Mouse (Mus musculus): Measurements from ENCODE around the gene Rnf216. TPM values are rescaled to one million over a fixed set of nuclear protein-coding genes. Genes with fewer than 3 reads are reported as not detected.

Gene Rnf216
- total and polyA plus RNA-seq, 2 experiments from 2014 or later: 27.5 to 40.7 TPM

DNA sequence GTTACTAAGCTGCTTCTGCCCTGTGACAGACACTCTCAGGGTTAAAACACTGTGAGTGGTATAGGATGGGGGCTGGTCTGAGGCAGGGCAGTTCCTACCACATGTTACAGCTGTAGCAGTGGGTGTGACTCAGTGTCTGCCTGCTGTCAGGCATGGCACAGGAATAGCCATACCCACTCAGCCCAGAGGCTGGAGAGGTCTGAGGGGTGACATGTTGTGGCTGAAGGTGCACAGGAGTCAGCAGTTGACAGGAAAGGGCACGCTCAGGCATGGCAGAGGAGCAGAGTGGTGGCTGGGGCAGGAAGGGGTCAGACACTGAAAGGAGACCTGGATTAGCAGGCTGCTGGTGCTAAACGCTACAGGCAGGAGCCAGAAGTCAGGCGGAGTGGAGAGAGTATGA, 78.7 kb downstream of the Rnf216 start:
- TF ChIP-seq CTCF (IDR thresholded peaks at IDR 0.05): no peak
- 80% methylated on average over 3 of the region's 3 CpGs for WGBS
- ATAC-seq (ENCODE audit: low FRiP score) (no peak), DNase-seq (ENCODE audit: low spot score) (no peak)
- Histone ChIP-seq H3K9me3 (ENCODE audit: low read length) (no peaks in the 10 kb centered on the region), H3K27me3 (ENCODE audit: insufficient read depth, low read length) (no peaks in the 10 kb centered on the region), H3K36me3 (ENCODE audit: insufficient read depth, low read length) (0 out of 2 replicates have a peak, but pooled peaks cover 5% of the 10 kb centered on the region), H3K27ac (ENCODE audit: low read depth, low read length) (no peak overlapping the region), H3K4me1 (ENCODE audit: insufficient read depth, low read length) (no peaks in the 10 kb centered on the region), H3K4me2 (ENCODE audit: low read depth, low read length, poor library complexity, severe bottlenecking) (no peak overlapping the region), H3K9ac (replicated peaks; ENCODE audit: low read length, poor library complexity, severe bottlenecking) (no peak overlapping the region), H3K4me3 (ENCODE audit: low read depth, low read length) (no peak overlapping the region)

DNA sequence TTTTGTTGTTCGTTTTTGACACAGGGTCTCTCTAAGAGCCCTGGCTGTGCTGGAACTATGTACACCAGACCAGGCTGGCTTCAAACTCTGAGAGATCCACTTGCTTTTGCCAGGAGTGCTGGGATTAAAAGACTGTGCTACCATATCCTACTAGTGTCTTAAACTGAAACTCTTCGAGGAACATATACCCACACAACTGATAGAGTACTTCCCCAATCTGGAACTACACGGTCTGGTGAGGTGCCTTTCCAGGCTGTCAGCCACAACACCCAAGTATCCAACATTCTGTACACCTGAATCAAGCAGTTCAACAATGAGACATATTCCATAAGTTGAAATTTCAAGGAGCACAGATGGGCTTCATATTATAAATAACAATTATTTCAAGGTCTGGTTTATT, 79.5 kb downstream of the Rnf216 start:
- Histone ChIP-seq H3K9me3 (ENCODE audit: low read length) (no peaks in the 10 kb centered on the region), H3K4me2 (ENCODE audit: low read depth, low read length, poor library complexity, severe bottlenecking) (no peak overlapping the region), H3K27ac (ENCODE audit: low read depth, low read length) (no peak overlapping the region), H3K4me1 (ENCODE audit: insufficient read depth, low read length) (no peaks in the 10 kb centered on the region), H3K36me3 (ENCODE audit: insufficient read depth, low read length) (0 out of 2 replicates have a peak, but pooled peaks cover 5% of the 10 kb centered on the region), H3K27me3 (ENCODE audit: insufficient read depth, low read length) (no peaks in the 10 kb centered on the region), H3K4me3 (ENCODE audit: low read depth, low read length) (no peak overlapping the region), H3K9ac (replicated peaks; ENCODE audit: low read length, poor library complexity, severe bottlenecking) (no peak overlapping the region)
- WGBS: 81% methylated on average over 3 of the region's 3 CpGs
- TF ChIP-seq CTCF (IDR thresholded peaks at IDR 0.05): no peak
- ATAC-seq (ENCODE audit: low FRiP score): no peak
- no peak for DNase-seq (ENCODE audit: low spot score)

- Histone ChIP-seq H3K9me3 (ENCODE audit: low read length) (no peaks in the 10 kb centered on the region), H3K36me3 (ENCODE audit: insufficient read depth, low read length) (0 out of 2 replicates have a peak, but pooled peaks cover 6% of the 10 kb centered on the region), H3K4me3 (ENCODE audit: low read depth, low read length) (no peak overlapping the region), H3K9ac (replicated peaks; ENCODE audit: low read length, poor library complexity, severe bottlenecking) (no peak overlapping the region), H3K4me1 (ENCODE audit: insufficient read depth, low read length) (no peaks in the 10 kb centered on the region), H3K27me3 (ENCODE audit: insufficient read depth, low read length) (no peaks in the 10 kb centered on the region), H3K4me2 (ENCODE audit: low read depth, low read length, poor library complexity, severe bottlenecking) (no peak overlapping the region), H3K27ac (ENCODE audit: low read depth, low read length) (no peak overlapping the region)
- ATAC-seq (ENCODE audit: low FRiP score): no peak
- no peak for TF ChIP-seq CTCF (IDR thresholded peaks at IDR 0.05)
- no peak for DNase-seq (ENCODE audit: low spot score)
- WGBS: 50% methylated on average over 2 of the region's 2 CpGs
Measured at GRCm38 (mm10) chr5:143032639-143033146, 80.1 kb downstream of the Rnf216 start.

DNA sequence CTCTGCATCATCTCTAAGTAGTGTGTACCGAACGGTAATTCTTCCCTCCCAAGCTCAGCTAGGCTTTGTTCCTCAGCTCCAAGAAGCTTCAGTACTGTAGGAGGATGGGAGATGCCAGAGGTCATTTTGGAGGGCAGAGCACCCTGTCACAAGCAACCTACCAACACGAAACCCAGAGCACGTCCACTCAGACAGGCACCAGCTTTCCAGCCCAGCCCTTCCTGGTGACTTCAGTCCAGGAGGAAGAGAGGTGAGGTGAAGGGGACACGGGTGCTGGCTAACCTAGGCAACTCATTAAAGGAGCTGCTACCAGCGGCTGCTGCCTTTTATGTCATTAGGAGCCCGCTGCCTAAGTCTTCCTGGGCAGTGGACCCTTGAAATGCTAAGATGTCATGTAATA, 81.1 kb downstream of the Rnf216 start:
- no peak overlapping the region for H3K9ac ChIP-seq (replicated peaks; ENCODE audit: low read length, poor library complexity, severe bottlenecking)
- no peak overlapping the region for H3K27ac ChIP-seq (ENCODE audit: low read depth, low read length)
- no peak overlapping the region for H3K4me2 ChIP-seq (ENCODE audit: low read depth, low read length, poor library complexity, severe bottlenecking)
- no peaks in the 10 kb centered on the region for H3K27me3 ChIP-seq (ENCODE audit: insufficient read depth, low read length)
- no peak overlapping the region for H3K4me3 ChIP-seq (ENCODE audit: low read depth, low read length)
- no peak for TF ChIP-seq CTCF (IDR thresholded peaks at IDR 0.05)
- no peak for DNase-seq (ENCODE audit: low spot score)
- no peak for ATAC-seq (ENCODE audit: low FRiP score)
- 49% methylated on average over 7 of the region's 7 CpGs for WGBS
- H3K36me3 ChIP-seq (ENCODE audit: insufficient read depth, low read length): 0 out of 2 replicates have a peak, but pooled peaks cover 10% of the 10 kb centered on the region
- H3K4me1 ChIP-seq (ENCODE audit: insufficient read depth, low read length): no peaks in the 10 kb centered on the region
- no peaks in the 10 kb centered on the region for H3K9me3 ChIP-seq (ENCODE audit: low read length)

DNA sequence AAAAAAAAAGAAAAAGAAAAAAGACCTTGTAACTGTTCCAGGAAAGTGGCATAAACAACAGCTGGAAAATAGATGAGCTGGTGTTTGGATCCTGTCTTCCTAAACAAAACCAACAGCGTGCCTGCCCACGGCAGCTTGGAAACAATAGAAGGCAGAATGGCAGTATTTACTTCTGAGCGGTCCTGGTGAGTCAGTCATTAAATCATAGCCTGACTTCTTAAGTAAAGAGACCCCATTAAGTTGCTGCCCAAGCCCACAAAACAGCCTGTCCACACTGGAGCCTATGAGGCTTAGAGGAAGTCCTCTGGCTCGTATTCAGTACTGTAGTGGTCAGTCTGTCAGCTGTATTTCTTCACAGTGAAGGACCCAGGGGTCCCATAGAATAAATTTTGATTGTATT, 81.6 kb downstream of the Rnf216 start:
- Histone ChIP-seq H3K4me1 (ENCODE audit: insufficient read depth, low read length) (no peaks in the 10 kb centered on the region), H3K27me3 (ENCODE audit: insufficient read depth, low read length) (no peaks in the 10 kb centered on the region), H3K27ac (ENCODE audit: low read depth, low read length) (no peak overlapping the region), H3K4me2 (ENCODE audit: low read depth, low read length, poor library complexity, severe bottlenecking) (no peak overlapping the region), H3K4me3 (ENCODE audit: low read depth, low read length) (no peak overlapping the region), H3K36me3 (ENCODE audit: insufficient read depth, low read length) (0 out of 2 replicates have a peak, but pooled peaks cover 10% of the 10 kb centered on the region), H3K9ac (replicated peaks; ENCODE audit: low read length, poor library complexity, severe bottlenecking) (no peak overlapping the region), H3K9me3 (ENCODE audit: low read length) (no peaks in the 10 kb centered on the region)
- WGBS: 66% methylated on average over 4 of the region's 4 CpGs
- ATAC-seq (ENCODE audit: low FRiP score) (no peak), DNase-seq (ENCODE audit: low spot score) (no peak)
- TF ChIP-seq CTCF (IDR thresholded peaks at IDR 0.05): no peak

- H3K27me3 ChIP-seq (ENCODE audit: insufficient read depth, low read length): no peaks in the 10 kb centered on the region
- DNase-seq (ENCODE audit: low spot score) (no peak), ATAC-seq (ENCODE audit: low FRiP score) (no peak)
- H3K9me3 ChIP-seq (ENCODE audit: low read length): no peaks in the 10 kb centered on the region
- no peak overlapping the region for H3K27ac ChIP-seq (ENCODE audit: low read depth, low read length)
- H3K9ac ChIP-seq (replicated peaks; ENCODE audit: low read length, poor library complexity, severe bottlenecking): no peak overlapping the region
- H3K4me1 ChIP-seq (ENCODE audit: insufficient read depth, low read length): no peaks in the 10 kb centered on the region
- 91% methylated on average over 2 of the region's 2 CpGs for WGBS
- TF ChIP-seq CTCF (IDR thresholded peaks at IDR 0.05): no peak
- H3K4me3 ChIP-seq (ENCODE audit: low read depth, low read length): no peak overlapping the region
- H3K4me2 ChIP-seq (ENCODE audit: low read depth, low read length, poor library complexity, severe bottlenecking): no peak overlapping the region
- peaks cover 18% of the 10 kb centered on the region for H3K36me3 ChIP-seq (ENCODE audit: insufficient read depth, low read length)
Measured at GRCm38 (mm10) chr5:143023887-143024286, 88.9 kb downstream of the Rnf216 start.
